Mouse (Mus musculus) T-cell, adult 2 months (primary cell): ENCODE data around the gene Wdr49.
"Not testable (repeated sequence)": the region's sequence is repeated elsewhere in the genome, so short reads cannot be mapped to it uniquely, and the experiment has no call there.

Source experiments
- DNase-seq: peaks from one replicate; pipeline ENCODE4 v3.0.0; 2022; ENCODE audit warnings: low spot score

Wdr49 gene

GRCm38 (mm10) chr3:75301072-75301471, 180.9 kb downstream of the Wdr49 start:
- DNase-seq = no peak

DNA sequence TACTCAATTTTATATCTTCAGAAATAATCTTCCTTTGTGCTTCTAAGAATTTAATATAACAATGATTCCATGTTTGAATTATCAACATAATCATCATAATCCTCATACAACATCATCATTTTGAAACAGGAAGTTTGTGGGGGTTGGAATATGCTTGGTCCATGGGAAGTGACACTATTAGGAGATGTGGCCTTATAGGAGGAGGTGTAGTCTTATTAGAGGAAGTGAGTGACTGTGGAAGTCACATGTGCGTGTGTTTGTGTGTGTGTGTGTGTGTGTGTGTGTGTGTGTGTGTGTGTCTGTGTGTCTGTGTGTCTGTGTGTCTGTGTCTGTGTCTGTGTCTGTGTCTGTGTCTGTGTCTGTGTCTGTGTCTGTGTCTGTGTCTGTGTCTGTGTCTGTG, 182.5 kb downstream of the Wdr49 start:
- DNase-seq = not testable (repeated sequence)

DNA sequence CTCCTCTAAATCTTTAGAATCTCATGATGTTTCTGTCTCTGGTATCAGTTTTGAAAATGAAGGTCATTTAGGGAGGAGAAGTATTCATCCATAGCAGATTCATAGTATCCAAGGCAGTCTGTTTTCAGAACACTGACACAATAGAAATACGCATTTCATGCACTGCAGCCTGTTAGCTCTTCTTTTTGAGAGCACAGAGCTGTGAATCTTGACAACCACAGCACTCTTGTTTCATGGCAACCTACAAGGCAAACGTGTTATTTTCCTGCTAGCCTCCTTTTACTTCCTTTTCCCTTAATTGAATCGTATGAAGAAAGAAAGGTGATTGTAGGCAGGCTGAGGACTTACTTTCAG, 184.2 kb downstream of the Wdr49 start:
- DNase-seq = no peak

DNA sequence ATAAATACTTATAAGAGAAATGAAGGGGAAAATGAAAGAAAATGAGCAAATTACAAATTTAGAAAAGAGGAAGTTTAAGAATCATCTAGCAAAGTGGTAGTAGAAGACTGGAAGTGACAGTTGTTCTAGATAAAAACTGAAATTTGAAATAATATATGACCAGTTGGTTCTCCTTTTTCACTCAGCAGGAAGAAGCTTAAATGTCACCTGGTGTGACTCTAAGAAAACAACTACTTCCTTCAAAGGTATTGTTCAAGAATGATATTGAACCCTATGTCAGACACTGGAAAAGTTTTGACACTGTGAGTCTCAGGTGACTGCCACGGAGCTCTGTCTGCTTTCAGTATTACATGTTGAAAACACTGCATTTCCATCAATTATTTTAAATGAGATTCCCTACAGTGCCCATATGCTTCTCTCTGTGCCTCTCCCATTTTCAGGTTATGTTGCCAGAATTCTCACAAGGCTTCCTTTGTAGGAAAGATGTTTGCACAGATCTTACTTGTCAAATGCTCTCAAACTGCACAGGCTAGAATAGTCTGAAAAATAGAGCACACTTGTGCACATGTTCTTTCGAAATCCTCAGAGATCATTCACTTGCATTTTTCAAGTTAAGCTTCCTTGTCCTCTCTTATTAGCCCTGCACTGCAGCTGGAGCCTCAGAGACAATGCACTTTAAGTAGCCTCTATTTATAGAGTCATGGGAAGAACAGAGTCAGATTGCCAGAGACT, 184.8 kb downstream of the Wdr49 start:
- no peak for DNase-seq

GRCm38 (mm10) chr3:75293243-75293642, 188.7 kb downstream of the Wdr49 start:
- DNase-seq = no peak

GRCm38 (mm10) chr3:75277455-75277854, 204.5 kb downstream of the Wdr49 start:
- DNase-seq = no peak

- no peak for DNase-seq
Measured at GRCm38 (mm10) chr3:75276522-75276921, 205.4 kb downstream of the Wdr49 start.

DNA sequence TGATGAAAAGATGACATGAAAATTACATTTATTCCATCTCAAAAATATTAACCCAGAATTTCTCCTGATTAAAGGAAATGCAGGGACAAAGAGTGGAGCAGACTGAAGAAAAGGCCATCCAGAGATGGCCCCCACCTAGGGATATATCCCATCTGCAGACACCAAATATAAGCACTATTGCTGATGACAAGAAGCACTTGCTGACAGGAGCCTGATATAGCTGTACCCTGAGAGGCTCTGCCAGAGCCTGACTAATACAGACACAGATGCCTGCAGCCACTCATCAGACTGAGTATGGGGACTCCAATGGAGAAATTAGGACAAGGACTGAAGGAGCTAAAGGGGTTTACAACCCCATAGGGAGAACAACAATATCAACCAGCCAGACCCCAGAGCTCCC, 206.8 kb downstream of the Wdr49 start:
- no peak for DNase-seq

DNA sequence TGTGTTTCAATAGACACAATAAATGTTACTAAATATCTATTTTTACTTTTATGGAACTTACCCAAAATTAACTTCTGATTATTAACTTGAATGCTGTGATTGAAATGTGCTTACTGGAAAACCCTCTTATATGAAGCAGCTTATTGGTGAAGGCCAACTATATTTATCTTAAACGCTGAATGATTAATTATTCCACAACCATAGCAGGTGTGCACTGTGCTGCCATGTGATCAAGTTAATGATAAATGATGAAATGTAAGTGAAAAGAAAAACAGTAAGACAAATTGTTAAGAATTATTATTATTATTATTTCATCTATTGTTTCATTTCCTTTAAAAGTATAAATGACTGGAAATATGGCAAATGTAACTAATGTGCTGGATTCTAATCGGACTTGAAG, 212.0 kb downstream of the Wdr49 start, which contains the start of gene Serpini2:
Gene Serpini2 (minus strand): TSS at position 101 of the 400 bp plus-strand sequence.
- no peak for DNase-seq

DNA sequence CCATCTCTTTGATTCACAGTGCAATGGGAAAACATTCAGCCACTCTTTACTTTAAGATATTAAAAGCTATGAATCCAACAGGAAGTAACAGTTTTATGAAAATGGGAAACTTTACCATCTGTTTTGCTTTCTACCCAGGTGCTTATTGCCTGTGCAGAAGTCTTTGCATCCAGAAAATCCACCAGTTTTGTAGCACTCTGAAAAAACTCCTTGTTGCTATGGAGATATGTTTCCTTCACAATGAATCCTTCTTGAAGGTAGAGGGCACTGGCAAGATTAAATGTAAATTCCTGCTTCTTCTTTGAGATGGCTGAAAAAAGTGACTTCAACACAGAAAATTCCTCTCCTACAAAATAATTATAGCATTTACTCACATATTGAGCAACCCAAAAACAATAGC, 222.6 kb downstream of the Wdr49 start:
- DNase-seq = no peak
